Mouse (Mus musculus): ENCODE results near the gene Gm7970. TPM values are rescaled to one million over a fixed set of nuclear protein-coding genes. Genes with fewer than 3 reads are reported as not detected.
"Not testable (repeated sequence)": the region's sequence is repeated elsewhere in the genome, so short reads cannot be mapped to it uniquely, and the experiment has no call there.

The Gm7970 gene
- not detected in 2 replicates for polyA plus RNA-seq (2012; rRNA removed)

DNA sequence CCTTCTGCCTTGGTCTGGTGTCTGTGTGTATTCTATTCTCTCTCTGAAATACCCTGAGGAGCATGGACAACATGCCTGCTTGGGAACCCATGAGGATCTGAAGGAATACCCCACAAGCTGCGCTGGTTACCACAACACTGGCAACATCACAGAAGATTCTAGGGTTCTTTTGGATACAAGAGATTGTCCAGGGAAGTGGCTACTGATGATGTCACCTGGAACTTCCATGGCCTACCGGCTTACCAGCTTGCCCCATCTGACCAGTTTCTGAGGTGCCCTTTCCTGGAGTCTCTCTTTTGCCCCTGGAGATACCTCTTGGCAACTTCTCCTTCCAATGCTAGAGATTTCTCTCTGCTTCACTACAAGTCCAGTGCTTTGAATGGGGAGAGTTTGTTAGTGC lies at the start of gene Gm7970:
TSS of gene Gm7970 (minus strand) at position 101 of the 400 bp plus-strand sequence.
- H3K36me3 ChIP-seq (ENCODE audit: control insufficient read depth, insufficient read depth, low read length); H3K4me1 ChIP-seq (replicated peaks; ENCODE audit: control insufficient read depth, insufficient read depth, low read length); H3K27ac ChIP-seq (ENCODE audit: control insufficient read depth, insufficient read depth, low read length); H3K4me3 ChIP-seq (ENCODE audit: control insufficient read depth, insufficient read depth, low read length); H3K27me3 ChIP-seq (ENCODE audit: control insufficient read depth, insufficient read depth, low read length); DNase-seq: not testable (repeated sequence)
- no CpG with 5 or more reads among the region's 2 CpGs for WGBS

GRCm38 (mm10) chr14:41600935-41601334 lies 45.6 kb upstream of the Gm7970 start:
- not testable (repeated sequence) for H3K36me3 ChIP-seq (ENCODE audit: control insufficient read depth, insufficient read depth, low read length); H3K27me3 ChIP-seq (ENCODE audit: control insufficient read depth, insufficient read depth, low read length); H3K4me3 ChIP-seq (ENCODE audit: control insufficient read depth, insufficient read depth, low read length); H3K27ac ChIP-seq (ENCODE audit: control insufficient read depth, insufficient read depth, low read length); H3K4me1 ChIP-seq (replicated peaks; ENCODE audit: control insufficient read depth, insufficient read depth, low read length); DNase-seq
- WGBS: 95% methylated on average over 15 of the region's 15 CpGs

DNA sequence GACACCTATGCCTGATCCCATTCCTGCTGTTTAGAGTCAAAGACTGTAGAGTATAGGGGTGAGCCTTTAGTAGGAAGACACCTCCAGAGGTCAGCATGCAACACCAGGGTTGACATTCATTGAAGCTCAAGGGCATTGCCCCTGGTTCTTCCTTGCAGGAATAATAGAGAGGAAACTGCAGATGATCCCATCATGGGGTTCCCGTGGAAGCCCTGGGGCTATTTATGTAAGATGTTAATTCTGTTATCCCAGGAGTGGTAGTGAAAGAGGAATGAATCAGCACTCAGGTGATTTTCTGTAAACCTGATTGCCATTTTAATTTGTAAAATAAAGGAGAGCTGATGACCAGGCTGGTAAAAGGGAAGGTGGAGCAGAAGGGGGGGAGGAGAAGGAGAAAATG lies 31.0 kb upstream of the Gm7970 start:
- H3K36me3 ChIP-seq (ENCODE audit: control insufficient read depth, insufficient read depth, low read length); H3K27ac ChIP-seq (ENCODE audit: control insufficient read depth, insufficient read depth, low read length); H3K4me1 ChIP-seq (replicated peaks; ENCODE audit: control insufficient read depth, insufficient read depth, low read length); DNase-seq; H3K27me3 ChIP-seq (ENCODE audit: control insufficient read depth, insufficient read depth, low read length); H3K4me3 ChIP-seq (ENCODE audit: control insufficient read depth, insufficient read depth, low read length): not testable (repeated sequence)
- WGBS: 77% methylated on average over 1 of the region's 1 CpGs

GRCm38 (mm10) chr14:41572911-41573310 lies 17.5 kb upstream of the Gm7970 start, which contains the start of gene 1700049E17Rik2:
Gene 1700049E17Rik2, plus strand, starts transcription at chr14:41573211.
- not testable (repeated sequence) for H3K27ac ChIP-seq (ENCODE audit: control insufficient read depth, insufficient read depth, low read length); H3K27me3 ChIP-seq (ENCODE audit: control insufficient read depth, insufficient read depth, low read length); DNase-seq; H3K4me1 ChIP-seq (replicated peaks; ENCODE audit: control insufficient read depth, insufficient read depth, low read length); H3K4me3 ChIP-seq (ENCODE audit: control insufficient read depth, insufficient read depth, low read length); H3K36me3 ChIP-seq (ENCODE audit: control insufficient read depth, insufficient read depth, low read length)
- no CpG with 5 or more reads among the region's 1 CpGs for WGBS

- 83% methylated on average over 1 of the region's 1 CpGs for WGBS
- not testable (repeated sequence) for H3K27ac ChIP-seq (ENCODE audit: control insufficient read depth, insufficient read depth, low read length); H3K4me1 ChIP-seq (replicated peaks; ENCODE audit: control insufficient read depth, insufficient read depth, low read length); H3K4me3 ChIP-seq (ENCODE audit: control insufficient read depth, insufficient read depth, low read length); DNase-seq; H3K27me3 ChIP-seq (ENCODE audit: control insufficient read depth, insufficient read depth, low read length); H3K36me3 ChIP-seq (ENCODE audit: control insufficient read depth, insufficient read depth, low read length)
These were observed 30.7 kb downstream of the Gm7970 start for GRCm38 (mm10) chr14:41524695-41525094.

DNA sequence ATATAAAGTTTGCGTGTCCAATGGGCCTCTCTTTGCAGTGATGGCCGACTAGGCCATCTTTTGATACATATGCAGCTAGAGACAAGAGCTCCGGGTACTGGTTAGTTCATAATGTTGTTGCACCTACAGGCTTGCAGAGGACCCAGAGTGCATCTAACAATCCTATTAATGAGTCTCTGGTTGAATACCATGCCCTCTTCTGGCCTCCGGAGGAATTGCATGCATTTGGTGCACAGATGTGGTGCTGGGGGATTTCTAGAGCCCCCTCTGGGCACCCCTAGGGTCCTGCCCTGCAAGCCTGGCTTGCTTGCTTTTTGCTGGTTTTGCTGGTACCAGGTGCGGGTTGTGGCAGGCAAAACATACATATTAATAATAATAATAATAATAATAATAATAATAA lies 34.7 kb downstream of the Gm7970 start:
- H3K27ac ChIP-seq (ENCODE audit: control insufficient read depth, insufficient read depth, low read length); H3K36me3 ChIP-seq (ENCODE audit: control insufficient read depth, insufficient read depth, low read length); DNase-seq; H3K4me1 ChIP-seq (replicated peaks; ENCODE audit: control insufficient read depth, insufficient read depth, low read length); H3K4me3 ChIP-seq (ENCODE audit: control insufficient read depth, insufficient read depth, low read length); H3K27me3 ChIP-seq (ENCODE audit: control insufficient read depth, insufficient read depth, low read length): not testable (repeated sequence)
- WGBS: 77% methylated on average over 5 of the region's 5 CpGs

Other genes with a start within 250 kb of the Gm7970 start
- gene Gm5798, start 207.0 kb downstream of the Gm7970 start, polyA plus RNA-seq (2012; rRNA removed): not detected in 2 replicates
- not detected in 2 replicates for gene Gm7945, start 169.2 kb downstream of the Gm7970 start, polyA plus RNA-seq (2012; rRNA removed)
- not detected in 2 replicates for gene Gm6482, start 147.3 kb downstream of the Gm7970 start, polyA plus RNA-seq (2012; rRNA removed)
- not detected in 2 replicates for gene Gm7954, start 102.1 kb downstream of the Gm7970 start, polyA plus RNA-seq (2012; rRNA removed)
- gene Gm3486, start 66.1 kb downstream of the Gm7970 start, polyA plus RNA-seq (2012; rRNA removed): not detected in 2 replicates
- gene 1700049E17Rik2, start 17.6 kb upstream of the Gm7970 start, polyA plus RNA-seq (2012; rRNA removed): not detected in 2 replicates
- gene Gm3072, start 69.0 kb upstream of the Gm7970 start, polyA plus RNA-seq (2012; rRNA removed): not detected in 2 replicates
- not detected in 2 replicates for gene Gm3676, start 90.9 kb upstream of the Gm7970 start, polyA plus RNA-seq (2012; rRNA removed)
- gene Gm8068, start 146.3 kb upstream of the Gm7970 start, polyA plus RNA-seq (2012; rRNA removed): not detected in 2 replicates
- gene Gm7929, start 195.0 kb upstream of the Gm7970 start, polyA plus RNA-seq (2012; rRNA removed): not detected in 2 replicates
- gene Gm47189, start 216.9 kb upstream of the Gm7970 start, polyA plus RNA-seq (2012; rRNA removed): not detected in 2 replicates

All from thymus, adult 2 months (tissue).